Mouse (Mus musculus): ENCODE results near the gene Atxn1.

Gene Atxn1

GRCm38 (mm10) chr13:45931215-45931614, 33.6 kb downstream of the Atxn1 start:
- DNase-seq (ENCODE audit: low spot score) = no peak

GRCm38 (mm10) chr13:45929744-45930143, 35.1 kb downstream of the Atxn1 start:
- no peak for DNase-seq (ENCODE audit: low spot score)

- no peak for DNase-seq (ENCODE audit: low spot score)
These were observed 39.5 kb downstream of the Atxn1 start for GRCm38 (mm10) chr13:45925294-45925693.

GRCm38 (mm10) chr13:45924555-45924954, 40.3 kb downstream of the Atxn1 start:
- DNase-seq (ENCODE audit: low spot score) = no peak

- DNase-seq (ENCODE audit: low spot score) = no peak
These were observed 41.7 kb downstream of the Atxn1 start for GRCm38 (mm10) chr13:45923086-45923485.

- DNase-seq (ENCODE audit: low spot score) = no peak
These were observed 42.3 kb downstream of the Atxn1 start for GRCm38 (mm10) chr13:45922467-45922866.

- DNase-seq (ENCODE audit: low spot score) = no peak
These were observed 45.7 kb downstream of the Atxn1 start for GRCm38 (mm10) chr13:45918956-45919711.

- no peak for DNase-seq (ENCODE audit: low spot score)
These were observed 46.8 kb downstream of the Atxn1 start for GRCm38 (mm10) chr13:45918006-45918380.

GRCm38 (mm10) chr13:45917058-45918005, 47.5 kb downstream of the Atxn1 start:
- no peak for DNase-seq (ENCODE audit: low spot score)

GRCm38 (mm10) chr13:45915921-45916320, 48.9 kb downstream of the Atxn1 start:
- DNase-seq (ENCODE audit: low spot score) = no peak

- DNase-seq (ENCODE audit: low spot score) = no peak
These were observed 49.8 kb downstream of the Atxn1 start for GRCm38 (mm10) chr13:45915026-45915425.

- DNase-seq (ENCODE audit: low spot score) = no peak
These were observed 50.7 kb downstream of the Atxn1 start for GRCm38 (mm10) chr13:45914117-45914516.

GRCm38 (mm10) chr13:45911848-45912247, 53.0 kb downstream of the Atxn1 start:
- DNase-seq (ENCODE audit: low spot score) = no peak

GRCm38 (mm10) chr13:45911069-45911468, 53.7 kb downstream of the Atxn1 start:
- DNase-seq (ENCODE audit: low spot score) = no peak

GRCm38 (mm10) chr13:45910348-45910747, 54.5 kb downstream of the Atxn1 start:
- DNase-seq (ENCODE audit: low spot score) = no peak

GRCm38 (mm10) chr13:45907181-45907691, 57.6 kb downstream of the Atxn1 start:
- no peak for DNase-seq (ENCODE audit: low spot score)

GRCm38 (mm10) chr13:45906438-45907166, 58.2 kb downstream of the Atxn1 start:
- DNase-seq (ENCODE audit: low spot score) = no peak

GRCm38 (mm10) chr13:45904955-45905354, 59.9 kb downstream of the Atxn1 start:
- DNase-seq (ENCODE audit: low spot score) = no peak

- DNase-seq (ENCODE audit: low spot score) = no peak
These were observed 60.4 kb downstream of the Atxn1 start for GRCm38 (mm10) chr13:45904456-45904855.

- peak; percentile 47 for DNase-seq (ENCODE audit: low spot score)
These were observed 61.1 kb downstream of the Atxn1 start for GRCm38 (mm10) chr13:45903519-45904274.

- DNase-seq (ENCODE audit: low spot score) = no peak
These were observed 62.4 kb downstream of the Atxn1 start for GRCm38 (mm10) chr13:45902457-45902856.
